Mouse (Mus musculus): ENCODE data around the gene Zeb2. TPM values are rescaled to one million over a fixed set of nuclear protein-coding genes. Genes with fewer than 3 reads are reported as not detected.

The Zeb2 gene
- polyA plus RNA-seq, 1 experiment from 2014 or later: 38.5 TPM

GRCm38 (mm10) chr2:45101040-45101439 is 16.2 kb downstream of the Zeb2 start:
- no peak for DNase-seq (ENCODE audit: low spot score)
- Histone ChIP-seq H3K27ac (replicated peaks; ENCODE audit: low read depth, low read length) (no peak overlapping the region), H3K27me3 (ENCODE audit: control insufficient read depth, insufficient read depth, low read length) (peaks cover 2% of the 10 kb centered on the region; the same call in 1 of the 2 replicates), H3K9ac (replicated peaks; ENCODE audit: low read length) (no peak overlapping the region), H3K9me3 (replicated peaks; ENCODE audit: control insufficient read depth, low read length) (no peaks in the 10 kb centered on the region), H3K4me1 (ENCODE audit: control insufficient read depth, insufficient read depth, low read length) (no peaks in the 10 kb centered on the region), H3K4me2 (ENCODE audit: low read depth, low read length) (no peak overlapping the region), H3K4me3 (ENCODE audit: low read depth, low read length) (no peak overlapping the region), H3K36me3 (replicated peaks; ENCODE audit: control insufficient read depth, insufficient read depth, low read depth, low read length) (no peaks in the 10 kb centered on the region)
- 66% methylated on average over 4 of the region's 4 CpGs for WGBS
- ATAC-seq (replicated peaks; ENCODE audit: insufficient number of reproducible peaks, low FRiP score, low TSS enrichment, low read depth): no peak

- Histone ChIP-seq H3K4me3 (ENCODE audit: low read depth, low read length) (no peak overlapping the region), H3K9me3 (replicated peaks; ENCODE audit: control insufficient read depth, low read length) (no peaks in the 10 kb centered on the region), H3K27ac (replicated peaks; ENCODE audit: low read depth, low read length) (no peak overlapping the region), H3K9ac (replicated peaks; ENCODE audit: low read length) (no peak overlapping the region), H3K27me3 (ENCODE audit: control insufficient read depth, insufficient read depth, low read length) (no peaks in the 10 kb centered on the region), H3K4me2 (ENCODE audit: low read depth, low read length) (no peak overlapping the region), H3K36me3 (replicated peaks; ENCODE audit: control insufficient read depth, insufficient read depth, low read depth, low read length) (no peaks in the 10 kb centered on the region), H3K4me1 (ENCODE audit: control insufficient read depth, insufficient read depth, low read length) (no peaks in the 10 kb centered on the region)
- 68% methylated on average over 7 of the region's 7 CpGs for WGBS
- ATAC-seq (replicated peaks; ENCODE audit: insufficient number of reproducible peaks, low FRiP score, low TSS enrichment, low read depth) (no peak), DNase-seq (ENCODE audit: low spot score) (no peak)
These were observed 16.6 kb downstream of the Zeb2 start for GRCm38 (mm10) chr2:45100628-45101027.

- H3K27me3 ChIP-seq (ENCODE audit: control insufficient read depth, insufficient read depth, low read length): no peaks in the 10 kb centered on the region
- H3K9ac ChIP-seq (replicated peaks; ENCODE audit: low read length): no peak overlapping the region
- no peak overlapping the region for H3K27ac ChIP-seq (replicated peaks; ENCODE audit: low read depth, low read length)
- no peaks in the 10 kb centered on the region for H3K36me3 ChIP-seq (replicated peaks; ENCODE audit: control insufficient read depth, insufficient read depth, low read depth, low read length)
- no peak overlapping the region for H3K4me2 ChIP-seq (ENCODE audit: low read depth, low read length)
- H3K4me3 ChIP-seq (ENCODE audit: low read depth, low read length): no peak overlapping the region
- H3K4me1 ChIP-seq (ENCODE audit: control insufficient read depth, insufficient read depth, low read length): no peaks in the 10 kb centered on the region
- WGBS: 78% methylated on average over 4 of the region's 4 CpGs
- no peaks in the 10 kb centered on the region for H3K9me3 ChIP-seq (replicated peaks; ENCODE audit: control insufficient read depth, low read length)
- ATAC-seq (replicated peaks; ENCODE audit: insufficient number of reproducible peaks, low FRiP score, low TSS enrichment, low read depth) (no peak), DNase-seq (ENCODE audit: low spot score) (no peak)
These were observed 17.2 kb downstream of the Zeb2 start for GRCm38 (mm10) chr2:45100017-45100416.

- Histone ChIP-seq H3K9ac (replicated peaks; ENCODE audit: low read length) (no peak overlapping the region), H3K4me2 (ENCODE audit: low read depth, low read length) (no peak overlapping the region), H3K27me3 (ENCODE audit: control insufficient read depth, insufficient read depth, low read length) (no peaks in the 10 kb centered on the region), H3K4me3 (ENCODE audit: low read depth, low read length) (no peak overlapping the region), H3K4me1 (ENCODE audit: control insufficient read depth, insufficient read depth, low read length) (no peaks in the 10 kb centered on the region), H3K27ac (replicated peaks; ENCODE audit: low read depth, low read length) (no peak overlapping the region), H3K9me3 (replicated peaks; ENCODE audit: control insufficient read depth, low read length) (no peaks in the 10 kb centered on the region), H3K36me3 (replicated peaks; ENCODE audit: control insufficient read depth, insufficient read depth, low read depth, low read length) (no peaks in the 10 kb centered on the region)
- 85% methylated on average over 4 of the region's 4 CpGs for WGBS
- ATAC-seq (replicated peaks; ENCODE audit: insufficient number of reproducible peaks, low FRiP score, low TSS enrichment, low read depth) (no peak), DNase-seq (ENCODE audit: low spot score) (no peak)
These were observed 18.1 kb downstream of the Zeb2 start for GRCm38 (mm10) chr2:45099081-45099480.

GRCm38 (mm10) chr2:45097969-45098368 is 19.2 kb downstream of the Zeb2 start:
- H3K27me3 ChIP-seq (ENCODE audit: control insufficient read depth, insufficient read depth, low read length): no peaks in the 10 kb centered on the region
- no peak for DNase-seq (ENCODE audit: low spot score)
- WGBS: 14% methylated on average over 5 of the region's 5 CpGs
- H3K9me3 ChIP-seq (replicated peaks; ENCODE audit: control insufficient read depth, low read length): no peaks in the 10 kb centered on the region
- no peak overlapping the region for H3K4me3 ChIP-seq (ENCODE audit: low read depth, low read length)
- no peaks in the 10 kb centered on the region for H3K4me1 ChIP-seq (ENCODE audit: control insufficient read depth, insufficient read depth, low read length)
- no peaks in the 10 kb centered on the region for H3K36me3 ChIP-seq (replicated peaks; ENCODE audit: control insufficient read depth, insufficient read depth, low read depth, low read length)
- ATAC-seq (replicated peaks; ENCODE audit: insufficient number of reproducible peaks, low FRiP score, low TSS enrichment, low read depth): no peak
- H3K9ac ChIP-seq (replicated peaks; ENCODE audit: low read length): no peak overlapping the region
- H3K27ac ChIP-seq (replicated peaks; ENCODE audit: low read depth, low read length): no peak overlapping the region
- no peak overlapping the region for H3K4me2 ChIP-seq (ENCODE audit: low read depth, low read length)

GRCm38 (mm10) chr2:45096638-45097247 is 20.5 kb downstream of the Zeb2 start:
- no peaks in the 10 kb centered on the region for H3K4me1 ChIP-seq (ENCODE audit: control insufficient read depth, insufficient read depth, low read length)
- no peak overlapping the region for H3K9ac ChIP-seq (replicated peaks; ENCODE audit: low read length)
- no peaks in the 10 kb centered on the region for H3K9me3 ChIP-seq (replicated peaks; ENCODE audit: control insufficient read depth, low read length)
- H3K36me3 ChIP-seq (replicated peaks; ENCODE audit: control insufficient read depth, insufficient read depth, low read depth, low read length): no peaks in the 10 kb centered on the region
- DNase-seq (ENCODE audit: low spot score) (no peak), ATAC-seq (replicated peaks; ENCODE audit: insufficient number of reproducible peaks, low FRiP score, low TSS enrichment, low read depth) (no peak)
- H3K27ac ChIP-seq (replicated peaks; ENCODE audit: low read depth, low read length): no peak overlapping the region
- H3K4me3 ChIP-seq (ENCODE audit: low read depth, low read length): no peak overlapping the region
- H3K27me3 ChIP-seq (ENCODE audit: control insufficient read depth, insufficient read depth, low read length): no peaks in the 10 kb centered on the region
- H3K4me2 ChIP-seq (ENCODE audit: low read depth, low read length): no peak overlapping the region
- 32% methylated on average over 10 of the region's 10 CpGs for WGBS

- Histone ChIP-seq H3K4me3 (ENCODE audit: low read depth, low read length) (no peak overlapping the region), H3K36me3 (replicated peaks; ENCODE audit: control insufficient read depth, insufficient read depth, low read depth, low read length) (no peaks in the 10 kb centered on the region), H3K27me3 (ENCODE audit: control insufficient read depth, insufficient read depth, low read length) (no peaks in the 10 kb centered on the region), H3K9ac (replicated peaks; ENCODE audit: low read length) (no peak overlapping the region), H3K4me2 (ENCODE audit: low read depth, low read length) (no peak overlapping the region), H3K9me3 (replicated peaks; ENCODE audit: control insufficient read depth, low read length) (no peaks in the 10 kb centered on the region), H3K4me1 (ENCODE audit: control insufficient read depth, insufficient read depth, low read length) (no peaks in the 10 kb centered on the region), H3K27ac (replicated peaks; ENCODE audit: low read depth, low read length) (no peak overlapping the region)
- WGBS: 53% methylated on average over 9 of the region's 9 CpGs
- no peak for ATAC-seq (replicated peaks; ENCODE audit: insufficient number of reproducible peaks, low FRiP score, low TSS enrichment, low read depth)
- no peak for DNase-seq (ENCODE audit: low spot score)
These were observed 21.4 kb downstream of the Zeb2 start for GRCm38 (mm10) chr2:45095825-45096224.

- DNase-seq (ENCODE audit: low spot score) (no peak), ATAC-seq (replicated peaks; ENCODE audit: insufficient number of reproducible peaks, low FRiP score, low TSS enrichment, low read depth) (no peak)
- Histone ChIP-seq H3K4me3 (ENCODE audit: low read depth, low read length) (no peak overlapping the region), H3K4me2 (ENCODE audit: low read depth, low read length) (no peak overlapping the region), H3K9me3 (replicated peaks; ENCODE audit: control insufficient read depth, low read length) (no peaks in the 10 kb centered on the region), H3K27me3 (ENCODE audit: control insufficient read depth, insufficient read depth, low read length) (no peaks in the 10 kb centered on the region), H3K36me3 (replicated peaks; ENCODE audit: control insufficient read depth, insufficient read depth, low read depth, low read length) (no peaks in the 10 kb centered on the region), H3K9ac (replicated peaks; ENCODE audit: low read length) (no peak overlapping the region), H3K4me1 (ENCODE audit: control insufficient read depth, insufficient read depth, low read length) (no peaks in the 10 kb centered on the region), H3K27ac (replicated peaks; ENCODE audit: low read depth, low read length) (no peak overlapping the region)
- WGBS: 84% methylated on average over 2 of the region's 2 CpGs
These were observed 22.7 kb downstream of the Zeb2 start for GRCm38 (mm10) chr2:45094371-45094967.
